Mouse (Mus musculus): Measurements from ENCODE around the gene Pou2f2.
A peak's percentile ranks its signal among the peaks of the same experiment; 100 is the strongest.

Gene Pou2f2

GRCm38 (mm10) chr7:25145896-25146295, 33.6 kb downstream of the Pou2f2 start:
- DNase-seq (ENCODE audit: low read depth) = peak; percentile 46

- DNase-seq (ENCODE audit: low read depth) = peak; percentile 87
These were observed 37.8 kb downstream of the Pou2f2 start for GRCm38 (mm10) chr7:25141761-25142160.

GRCm38 (mm10) chr7:25137553-25137952, 42.0 kb downstream of the Pou2f2 start:
- DNase-seq (ENCODE audit: low read depth) = no peak

- DNase-seq (ENCODE audit: low read depth) = peak; percentile 91
These were observed 46.2 kb downstream of the Pou2f2 start for GRCm38 (mm10) chr7:25133092-25134049.

GRCm38 (mm10) chr7:25132318-25132960, 47.1 kb downstream of the Pou2f2 start:
- no peak for DNase-seq (ENCODE audit: low read depth)

- DNase-seq (ENCODE audit: low read depth) = no peak
These were observed 48.3 kb downstream of the Pou2f2 start for GRCm38 (mm10) chr7:25131247-25131646.

- no peak for DNase-seq (ENCODE audit: low read depth)
These were observed 49.0 kb downstream of the Pou2f2 start for GRCm38 (mm10) chr7:25130565-25130964.

- no peak for DNase-seq (ENCODE audit: low read depth)
These were observed 50.0 kb downstream of the Pou2f2 start for GRCm38 (mm10) chr7:25129390-25129979.

- no peak for DNase-seq (ENCODE audit: low read depth)
These were observed 51.6 kb downstream of the Pou2f2 start for GRCm38 (mm10) chr7:25127971-25128370.

GRCm38 (mm10) chr7:25125716-25126281, 53.7 kb downstream of the Pou2f2 start:
- no peak for DNase-seq (ENCODE audit: low read depth)

GRCm38 (mm10) chr7:25121240-25121786, 58.2 kb downstream of the Pou2f2 start:
- DNase-seq (ENCODE audit: low read depth) = no peak

- no peak for DNase-seq (ENCODE audit: low read depth)
These were observed 59.3 kb downstream of the Pou2f2 start for GRCm38 (mm10) chr7:25120061-25120834.

- DNase-seq (ENCODE audit: low read depth) = no peak
These were observed 66.4 kb downstream of the Pou2f2 start for GRCm38 (mm10) chr7:25112956-25113603.

GRCm38 (mm10) chr7:25112178-25112955, 67.2 kb downstream of the Pou2f2 start:
- DNase-seq (ENCODE audit: low read depth) = no peak

GRCm38 (mm10) chr7:25110336-25110735, 69.2 kb downstream of the Pou2f2 start:
- DNase-seq (ENCODE audit: low read depth) = no peak

GRCm38 (mm10) chr7:25109355-25109754, 70.2 kb downstream of the Pou2f2 start:
- peak; percentile 38 for DNase-seq (ENCODE audit: low read depth)

- DNase-seq (ENCODE audit: low read depth) = no peak
These were observed 72.6 kb downstream of the Pou2f2 start for GRCm38 (mm10) chr7:25106790-25107502.

GRCm38 (mm10) chr7:25105411-25106160, 73.9 kb downstream of the Pou2f2 start:
- peak; percentile 92 for DNase-seq (ENCODE audit: low read depth)

- peak; percentile 72 for DNase-seq (ENCODE audit: low read depth)
These were observed 79.9 kb downstream of the Pou2f2 start for GRCm38 (mm10) chr7:25099581-25099980.
